Mouse (Mus musculus) heart, embryonic 11.5 days (tissue): ENCODE measurements around the gene Usp18. TPM values are rescaled to one million over a fixed set of nuclear protein-coding genes. Genes with fewer than 3 reads are reported as not detected.

Source experiments
- ATAC-seq: fragments of 200-750 bp; cut with Nextera tagmentation; replicated peaks from 2 replicates; pipeline ENCODE4 v1.8.0; 2017; ENCODE audit warnings: moderate library complexity; ENCODE audit not compliant: insufficient number of reproducible peaks, low FRiP score, low TSS enrichment
- H3K27ac ChIP-seq: fragments of 300-500 bp; sonication (generic); 2 replicates; pipeline ENCODE4 v1.5.1; 2014; ENCODE audit warnings: mild to moderate bottlenecking, low read depth, low read length
- H3K27me3 ChIP-seq: fragments of 300-500 bp; sonication (generic); 2 replicates; pipeline ENCODE4 v1.6.1; 2014; ENCODE audit warnings: mild to moderate bottlenecking, low read length, mixed read lengths; ENCODE audit not compliant: control insufficient read depth, insufficient read depth
- H3K36me3 ChIP-seq: fragments of 300-500 bp; sonication (generic); 2 replicates; pipeline ENCODE4 v1.6.1; 2014; ENCODE audit warnings: mild to moderate bottlenecking, low read length, moderate library complexity, mixed read lengths; ENCODE audit not compliant: control insufficient read depth, insufficient read depth
- H3K4me1 ChIP-seq: fragments of 300-500 bp; sonication (generic); 2 replicates; pipeline ENCODE4 v1.6.1; 2014; ENCODE audit warnings: low read length; ENCODE audit not compliant: control insufficient read depth, insufficient read depth
- H3K4me2 ChIP-seq: fragments of 300-500 bp; sonication (generic); 2 replicates; pipeline ENCODE4 v1.6.1; 2014; ENCODE audit warnings: mild to moderate bottlenecking, moderate library complexity
- H3K4me3 ChIP-seq: fragments of 300-500 bp; sonication (generic); 2 replicates; pipeline ENCODE4 v1.5.1; 2014; ENCODE audit warnings: low read depth, low read length
- H3K9ac ChIP-seq: fragments of 300-500 bp; sonication (generic); 2 replicates; pipeline ENCODE4 v1.6.1; 2014; ENCODE audit warnings: mild to moderate bottlenecking, low read depth, low read length, moderate library complexity
- H3K9me3 ChIP-seq: fragments of 300-500 bp; sonication (generic); replicated peaks from 2 replicates; pipeline ENCODE4 v1.6.1; 2016; ENCODE audit warnings: low read length; ENCODE audit not compliant: control insufficient read depth
- WGBS: fragments of 180-500 bp; shearing (Covaris S2); extraction: QIAGEN DNeasy Blood & Tissue Kit; methylation state at CpG from one replicate; pipeline ENCODE4 v1.1.7; 2014; ENCODE audit not compliant: insufficient replicate concordance; 5-methylcytosine and 5-hydroxymethylcytosine counted together
- polyA plus RNA-seq: library from polyadenylated mRNA; unstranded; fragments of >200 nt; fragmentation: Nextera tagmentation; extraction: Ambion mirVana; gene quantifications from 2 replicates; pipeline ENCODE4 v1.2.1, GENCODE M21; 2014

The Usp18 gene
- polyA plus RNA-seq, 1 experiment from 2014 or later = 0.67 TPM

DNA sequence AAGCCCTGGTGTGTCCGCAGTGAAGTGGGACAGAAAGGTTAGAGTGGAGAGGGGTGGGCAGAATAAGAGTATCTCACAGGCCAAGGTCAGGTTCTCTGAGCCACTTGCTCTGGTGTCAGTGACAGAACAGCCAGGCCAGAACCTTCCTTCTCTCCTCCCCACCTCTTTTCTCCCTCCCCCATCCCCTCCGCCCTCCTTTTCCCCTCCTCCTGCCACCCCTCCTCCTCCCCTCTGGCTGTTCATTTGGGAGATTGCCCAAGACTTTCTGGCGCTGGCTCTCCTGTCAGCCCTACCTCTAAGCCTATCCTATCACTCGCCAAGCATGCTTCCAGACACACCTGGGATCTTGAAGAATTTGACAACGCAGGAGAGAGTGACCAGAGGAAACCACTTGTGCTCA lies 34.0 kb upstream of the Usp18 start:
- H3K4me2 ChIP-seq = peak overlapping the region; percentile 95
- H3K9me3 ChIP-seq = no peaks in the 10 kb centered on the region
- H3K36me3 ChIP-seq = no peaks in the 10 kb centered on the region
- peaks cover 8% of the 10 kb centered on the region; the same call in 1 of the 2 replicates for H3K4me1 ChIP-seq
- no peak for ATAC-seq
- no peak overlapping the region for H3K9ac ChIP-seq
- peaks cover 34% of the 10 kb centered on the region for H3K27me3 ChIP-seq
- H3K27ac ChIP-seq = no peak overlapping the region
- H3K4me3 ChIP-seq = 0 out of 2 replicates have a peak overlapping the region, but pooled peaks have one; percentile 46
- 12% methylated on average over 4 of the region's 5 CpGs for WGBS

DNA sequence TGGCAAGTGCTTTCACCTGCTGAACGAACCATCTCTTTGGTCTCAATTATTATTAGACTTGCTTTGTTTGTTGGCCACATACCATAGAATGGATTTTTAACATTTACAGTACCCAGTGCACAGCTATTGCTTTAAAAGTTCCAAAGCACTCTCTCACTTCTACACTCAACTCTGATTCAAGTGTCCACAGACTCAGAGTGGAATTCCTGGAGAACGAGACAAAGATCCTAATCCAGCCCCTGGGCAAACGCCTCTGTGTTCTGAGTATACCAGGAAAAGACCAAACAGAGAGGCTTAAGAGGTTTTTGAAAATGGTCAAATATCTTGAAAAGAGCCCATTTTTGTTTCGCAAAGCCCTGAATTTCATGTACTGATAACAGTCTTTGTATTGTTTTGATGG lies 32.7 kb upstream of the Usp18 start:
- H3K9me3 ChIP-seq = no peaks in the 10 kb centered on the region
- H3K36me3 ChIP-seq = no peaks in the 10 kb centered on the region
- H3K27me3 ChIP-seq = peaks cover 34% of the 10 kb centered on the region
- no peak overlapping the region for H3K9ac ChIP-seq
- H3K4me1 ChIP-seq = peaks cover 8% of the 10 kb centered on the region; the same call in 1 of the 2 replicates
- H3K4me3 ChIP-seq = no peak overlapping the region
- WGBS = 63% methylated on average over 4 of the region's 4 CpGs
- no peak overlapping the region for H3K27ac ChIP-seq
- no peak overlapping the region for H3K4me2 ChIP-seq
- ATAC-seq = no peak

DNA sequence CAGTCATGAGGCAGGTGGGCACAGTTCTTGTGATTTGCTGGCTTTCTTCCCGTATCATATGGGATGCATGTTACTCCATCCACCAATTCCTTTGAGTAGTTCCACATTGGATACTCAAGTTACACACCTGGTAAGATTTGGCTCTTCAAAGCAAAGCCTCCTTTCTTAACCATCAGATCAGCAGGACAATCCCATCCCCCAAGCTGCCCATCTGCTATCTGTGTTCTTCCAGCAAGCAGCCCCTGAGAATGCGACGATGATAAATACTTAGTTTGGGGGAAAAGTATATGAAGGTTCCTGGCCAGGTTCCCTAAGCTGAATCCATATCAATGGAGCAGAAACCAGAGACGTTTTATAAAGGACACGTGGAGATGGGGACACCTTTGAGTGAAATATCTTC lies 31.5 kb upstream of the Usp18 start:
- Histone ChIP-seq H3K9ac (no peak overlapping the region), H3K27ac (no peak overlapping the region), H3K4me3 (no peak overlapping the region), H3K27me3 (peaks cover 32% of the 10 kb centered on the region), H3K4me1 (peaks cover 8% of the 10 kb centered on the region; the same call in 1 of the 2 replicates), H3K4me2 (no peak overlapping the region), H3K9me3 (no peaks in the 10 kb centered on the region), H3K36me3 (no peaks in the 10 kb centered on the region)
- 77% methylated on average over 5 of the region's 5 CpGs for WGBS
- no peak for ATAC-seq

DNA sequence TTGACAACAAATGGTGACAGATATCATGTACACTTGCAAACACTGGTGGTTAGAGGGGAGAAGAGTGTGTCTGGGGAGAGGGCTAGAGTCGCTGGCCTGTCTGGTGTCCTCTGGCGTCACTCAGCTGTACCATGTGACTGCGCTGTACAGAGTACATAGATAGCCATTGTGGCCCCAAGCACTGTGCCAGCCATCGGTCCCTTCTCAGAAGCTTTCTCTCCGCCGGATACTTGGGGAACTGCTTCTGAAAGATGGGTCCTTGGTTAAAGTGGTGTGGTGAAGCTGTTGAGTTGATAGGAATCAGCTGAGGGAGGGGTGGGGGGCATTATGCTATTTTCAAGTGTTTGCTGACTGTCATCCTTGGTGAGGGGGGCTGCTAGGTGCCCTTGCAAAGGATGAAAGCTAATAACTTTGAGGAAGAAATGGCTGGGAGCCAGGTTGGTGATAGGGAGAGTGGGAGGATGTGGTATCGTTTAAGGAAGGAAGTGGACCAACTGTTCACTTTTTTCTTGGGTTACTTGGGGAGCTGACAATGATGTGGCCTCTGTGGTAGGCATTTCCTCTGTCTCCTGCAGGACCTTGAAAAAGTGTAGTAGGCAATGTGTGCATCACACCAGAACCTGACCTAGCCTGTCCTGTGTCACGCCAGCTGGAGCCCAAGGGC lies 30.9 kb upstream of the Usp18 start:
- ATAC-seq = no peak
- H3K4me2 ChIP-seq = no peak overlapping the region

DNA sequence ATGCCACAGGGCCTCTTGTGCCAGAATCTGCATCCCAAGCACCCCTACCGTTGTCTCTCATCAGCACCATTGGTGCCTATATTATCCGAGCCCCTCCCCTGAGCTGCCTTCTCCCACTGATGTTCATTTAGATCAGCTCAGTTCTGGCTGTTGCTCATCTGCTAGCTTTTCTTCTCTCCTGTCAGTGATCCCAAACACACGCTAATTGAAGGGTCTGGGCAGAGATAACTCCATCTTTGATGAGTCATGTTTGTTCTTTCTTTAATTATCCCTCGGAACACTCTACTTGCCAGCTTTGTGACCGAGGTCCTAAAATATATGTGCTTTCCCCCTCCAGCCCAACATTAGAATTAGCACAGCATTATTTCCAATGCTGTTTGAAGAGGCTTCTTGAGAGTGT lies 30.4 kb upstream of the Usp18 start:
- Histone ChIP-seq H3K4me2 (no peak overlapping the region), H3K27ac (no peak overlapping the region), H3K36me3 (no peaks in the 10 kb centered on the region), H3K27me3 (peaks cover 21% of the 10 kb centered on the region), H3K9ac (no peak overlapping the region), H3K4me1 (peaks cover 7% of the 10 kb centered on the region; the same call in 1 of the 2 replicates), H3K9me3 (no peaks in the 10 kb centered on the region), H3K4me3 (no peak overlapping the region)
- no peak for ATAC-seq
- 67% methylated on average over 5 of the region's 5 CpGs for WGBS

More for the DNA sequence above, 30.9 kb upstream of the Usp18 start:
- Histone ChIP-seq H3K9ac (no peak overlapping the region), H3K4me3 (no peak overlapping the region), H3K27ac (no peak overlapping the region), H3K4me1 (peaks cover 8% of the 10 kb centered on the region; the same call in 1 of the 2 replicates), H3K36me3 (no peaks in the 10 kb centered on the region), H3K27me3 (peaks cover 27% of the 10 kb centered on the region), H3K9me3 (no peaks in the 10 kb centered on the region)
- whole genome bisulfite sequencing = 63% methylated on average over 8 of the region's 8 CpGs

DNA sequence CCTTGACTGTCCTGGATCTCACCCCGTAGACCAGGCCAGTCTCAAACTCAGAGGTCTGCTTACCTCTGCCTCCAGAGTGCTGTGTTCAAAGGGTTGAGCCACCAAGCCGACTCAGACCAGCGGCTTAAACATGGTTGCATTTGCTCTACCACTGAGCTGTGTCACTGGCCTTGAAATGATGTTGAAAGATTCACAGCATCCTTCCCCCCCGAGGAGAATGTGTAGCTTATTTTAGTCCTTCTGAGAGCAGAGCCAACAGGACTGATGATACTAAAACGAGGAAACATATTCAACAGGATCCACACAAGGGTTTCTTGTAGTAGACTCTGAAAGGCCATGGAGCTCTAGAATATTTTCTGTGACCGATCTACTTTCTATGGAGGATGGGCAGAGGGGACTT lies 29.8 kb upstream of the Usp18 start:
- WGBS = 68% methylated on average over 6 of the region's 6 CpGs
- peaks cover 16% of the 10 kb centered on the region for H3K27me3 ChIP-seq
- no peaks in the 10 kb centered on the region for H3K36me3 ChIP-seq
- H3K4me3 ChIP-seq = no peak overlapping the region
- H3K27ac ChIP-seq = no peak overlapping the region
- no peak overlapping the region for H3K4me2 ChIP-seq
- H3K9ac ChIP-seq = no peak overlapping the region
- H3K4me1 ChIP-seq = peaks cover 5% of the 10 kb centered on the region; the same call in 1 of the 2 replicates
- no peaks in the 10 kb centered on the region for H3K9me3 ChIP-seq
- no peak for ATAC-seq

DNA sequence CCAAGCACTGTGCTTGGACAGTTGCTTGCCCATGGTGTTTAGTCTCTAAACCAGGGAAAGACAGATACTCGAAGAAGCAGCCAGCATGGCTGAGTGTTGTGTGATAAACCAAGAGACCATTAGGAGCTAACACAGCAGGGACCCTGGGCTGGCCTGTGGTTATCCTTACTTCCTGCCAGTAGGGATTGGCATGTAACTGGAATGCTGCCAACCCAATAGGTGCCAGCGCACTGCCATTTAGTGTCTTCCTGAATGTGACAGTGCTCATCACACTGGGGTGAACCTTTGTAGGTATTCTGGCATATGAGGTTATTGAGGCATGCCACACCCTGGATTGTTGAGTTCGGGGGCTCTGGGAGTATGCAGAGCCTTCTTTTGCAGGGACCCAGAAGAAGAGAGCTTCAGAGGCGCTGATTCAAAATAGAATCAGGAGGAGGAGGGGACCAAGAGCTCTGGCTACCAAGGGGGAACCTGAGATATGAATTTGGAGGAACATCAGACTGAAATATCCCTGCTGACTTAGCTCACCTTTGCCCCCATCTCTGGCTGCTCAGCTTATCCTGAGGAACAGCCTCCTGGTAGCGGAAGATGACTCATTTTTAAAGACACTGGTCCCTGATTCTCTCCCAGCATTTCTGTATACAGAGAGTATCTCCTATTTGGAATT lies 29.0 kb upstream of the Usp18 start:
- Histone ChIP-seq H3K36me3 (no peaks in the 10 kb centered on the region), H3K9ac (no peak overlapping the region), H3K4me2 (no peak overlapping the region), H3K4me1 (no peaks in the 10 kb centered on the region), H3K27ac (no peak overlapping the region), H3K9me3 (no peaks in the 10 kb centered on the region), H3K27me3 (peaks cover 8% of the 10 kb centered on the region), H3K4me3 (no peak overlapping the region)
- WGBS = 74% methylated on average over 5 of the region's 5 CpGs
- no peak for ATAC-seq

DNA sequence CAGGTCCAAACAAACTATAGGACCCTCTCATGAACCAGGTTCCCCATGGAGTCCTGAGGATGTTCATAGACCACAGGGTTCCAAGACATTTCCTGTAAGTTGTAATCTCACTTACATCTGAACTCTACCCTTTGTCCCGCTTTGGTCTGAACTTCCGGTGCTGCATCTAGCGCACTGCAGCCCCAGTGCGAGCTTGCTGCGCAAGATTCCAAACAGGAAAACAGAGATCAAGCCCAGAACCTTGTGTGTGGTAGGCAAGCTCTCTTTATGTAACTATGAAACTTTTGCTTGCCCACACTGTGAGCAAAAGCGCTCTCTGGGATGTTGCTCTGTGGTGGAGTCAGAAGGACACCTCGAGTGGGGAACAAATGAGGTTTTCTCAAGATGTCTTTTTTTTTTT lies 27.7 kb upstream of the Usp18 start:
- H3K36me3 ChIP-seq = no peaks in the 10 kb centered on the region
- no peaks in the 10 kb centered on the region for H3K27me3 ChIP-seq
- H3K27ac ChIP-seq = no peak overlapping the region
- WGBS = 89% methylated on average over 7 of the region's 7 CpGs
- H3K9me3 ChIP-seq = no peaks in the 10 kb centered on the region
- H3K4me1 ChIP-seq = no peaks in the 10 kb centered on the region
- no peak for ATAC-seq
- no peak overlapping the region for H3K4me2 ChIP-seq
- H3K4me3 ChIP-seq = no peak overlapping the region
- H3K9ac ChIP-seq = no peak overlapping the region

DNA sequence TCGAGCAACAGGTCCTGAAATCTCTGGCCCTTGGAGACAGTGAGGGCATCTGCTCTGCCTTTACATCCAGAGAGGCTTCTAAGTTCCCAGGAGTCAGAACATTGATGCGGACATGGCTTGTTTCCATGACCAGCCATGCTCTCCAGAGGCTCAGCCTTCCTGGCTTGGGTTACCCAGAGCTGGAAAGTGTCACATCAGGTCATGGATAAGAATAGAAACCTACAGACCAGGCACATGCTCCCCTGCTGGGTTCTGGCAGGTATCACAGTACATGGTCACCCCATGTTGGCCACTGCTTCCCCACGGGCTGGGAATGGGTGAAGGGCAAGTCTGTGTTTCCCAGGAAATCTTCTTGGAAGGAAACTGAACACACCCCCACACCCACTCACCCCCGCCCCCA lies 26.3 kb upstream of the Usp18 start:
- Histone ChIP-seq H3K4me1 (no peaks in the 10 kb centered on the region), H3K27me3 (no peaks in the 10 kb centered on the region), H3K9ac (no peak overlapping the region), H3K4me2 (no peak overlapping the region), H3K36me3 (no peaks in the 10 kb centered on the region), H3K27ac (no peak overlapping the region), H3K4me3 (no peak overlapping the region), H3K9me3 (no peaks in the 10 kb centered on the region)
- ATAC-seq = no peak
- 75% methylated on average over 4 of the region's 4 CpGs for WGBS
